Mouse (Mus musculus): ENCODE results near the gene Usp48.

Gene Usp48

DNA sequence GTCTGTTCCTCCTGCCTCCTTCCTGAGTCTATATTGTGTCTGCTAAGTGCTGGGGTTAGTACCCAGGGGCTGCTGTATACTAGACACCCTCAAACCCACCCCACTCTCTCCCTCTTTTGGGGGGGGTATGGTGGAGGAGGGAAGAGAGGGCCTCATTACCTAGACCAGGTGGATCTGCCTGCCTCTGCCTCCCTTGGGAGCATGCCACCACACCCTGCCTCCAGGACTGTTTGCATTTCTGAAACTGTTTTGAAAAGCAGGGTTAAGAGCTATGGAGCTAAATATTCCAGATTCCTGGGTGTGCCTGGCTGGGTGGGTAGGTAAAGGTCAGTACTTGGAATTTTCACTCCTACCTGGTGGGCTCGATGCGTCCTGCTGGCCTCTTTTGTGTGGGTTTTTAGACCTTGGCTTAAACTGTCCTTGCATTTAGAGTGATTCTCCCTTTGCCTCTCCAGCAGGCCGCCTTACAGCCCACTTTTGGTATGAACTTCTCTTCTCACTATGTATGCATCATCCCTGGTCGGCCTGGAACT, 3.6 kb downstream of the Usp48 start:
- no peak for TF ChIP-seq GATA4 (IDR thresholded peaks at IDR 0.05; ENCODE audit: insufficient replicate concordance, low read length)

DNA sequence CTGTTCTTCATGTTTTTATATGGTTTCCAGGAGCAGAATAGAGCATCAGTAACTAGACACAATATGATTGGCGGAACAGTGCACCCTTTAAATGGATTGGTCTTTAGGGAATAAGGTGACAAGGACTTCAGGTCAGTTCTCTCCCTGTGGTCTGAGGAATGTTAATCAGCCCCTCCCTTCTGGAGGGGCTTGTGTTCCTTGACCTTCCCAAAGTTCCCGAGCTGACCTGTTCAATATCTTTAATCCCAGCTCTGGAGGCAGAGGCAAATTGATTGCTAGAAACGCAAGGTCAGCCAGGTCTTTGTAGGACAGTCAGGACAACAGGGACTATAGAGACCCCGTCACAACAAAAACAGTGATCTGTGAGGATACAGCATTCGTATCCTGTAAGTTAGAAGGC, 5.0 kb downstream of the Usp48 start:
- no peak for TF ChIP-seq GATA4 (IDR thresholded peaks at IDR 0.05; ENCODE audit: insufficient replicate concordance, low read length)

DNA sequence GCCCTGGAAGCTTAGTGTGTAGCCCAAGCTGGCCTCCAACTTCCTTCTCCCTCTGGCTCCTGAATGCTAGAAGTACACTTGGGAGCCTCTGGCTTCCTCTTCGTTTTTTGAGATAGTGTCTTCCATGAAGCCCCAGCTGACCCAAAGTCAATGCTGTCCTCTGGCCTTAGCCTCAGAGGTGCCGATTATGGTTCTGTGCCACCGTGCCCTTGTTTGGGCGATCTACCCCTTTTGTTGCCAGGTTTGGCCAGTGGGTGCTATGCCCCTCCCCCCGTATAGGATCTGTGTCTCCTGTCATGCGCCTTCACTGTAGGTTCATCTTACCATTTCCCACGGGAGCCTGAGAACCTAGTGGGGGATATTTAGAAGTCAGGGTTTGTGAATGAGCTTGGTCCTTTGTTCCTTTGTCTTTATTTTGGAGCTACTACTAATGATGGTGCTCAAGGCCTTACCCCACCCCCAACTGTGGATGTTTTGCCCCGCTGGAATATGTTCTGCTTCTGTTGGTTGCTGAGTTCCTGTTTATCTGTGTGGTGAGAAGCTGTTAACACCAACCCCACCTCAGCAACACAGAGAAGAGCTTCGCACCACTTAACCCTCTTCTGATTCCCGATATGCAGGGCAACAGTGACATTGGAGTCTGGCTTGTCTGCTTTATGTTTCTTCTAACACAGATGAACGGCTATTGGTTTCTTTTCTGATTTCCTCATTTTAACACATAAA, 10.1 kb downstream of the Usp48 start:
- no peak for TF ChIP-seq GATA4 (IDR thresholded peaks at IDR 0.05; ENCODE audit: insufficient replicate concordance, low read length)

DNA sequence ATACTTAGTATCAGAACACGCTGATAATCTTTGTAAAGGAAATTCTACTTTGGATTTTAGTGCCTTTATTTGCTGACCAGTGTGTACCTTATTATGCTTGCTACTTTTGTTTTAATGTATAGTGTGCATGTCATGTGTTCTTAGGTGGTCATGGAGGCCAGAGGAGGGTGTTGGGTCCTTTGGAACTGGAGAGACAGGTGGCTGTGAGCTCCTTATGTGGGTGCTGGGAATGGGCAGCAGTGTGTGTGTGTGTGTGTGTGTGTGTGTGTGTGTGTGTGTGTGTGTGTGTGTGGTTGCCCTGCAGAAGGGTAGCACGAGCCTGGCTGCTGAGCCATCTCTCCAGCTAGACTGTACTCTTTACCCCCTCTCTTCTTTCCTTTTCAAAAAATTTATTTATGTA, 13.5 kb downstream of the Usp48 start:
- no peak for TF ChIP-seq GATA4 (IDR thresholded peaks at IDR 0.05; ENCODE audit: insufficient replicate concordance, low read length)

DNA sequence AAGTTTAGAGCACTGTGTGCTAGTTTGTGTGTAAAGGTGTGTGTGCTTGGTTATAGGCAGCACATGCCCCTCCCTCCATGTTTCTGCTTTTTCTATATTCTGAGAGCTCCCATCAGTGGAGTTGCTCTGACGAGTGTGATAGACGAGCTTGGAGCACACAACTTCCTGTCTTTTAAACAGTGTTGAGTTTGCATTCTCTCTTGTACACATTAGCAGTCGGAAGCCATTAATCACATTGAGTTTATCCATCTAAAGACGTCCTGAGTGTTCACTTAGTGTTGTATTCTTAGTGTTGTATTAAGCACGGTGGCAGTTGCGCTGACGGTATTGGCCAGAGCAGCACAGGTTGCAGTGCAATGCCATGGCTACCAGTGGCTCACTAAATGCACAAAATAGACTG, 15.7 kb downstream of the Usp48 start:
- no peak for TF ChIP-seq GATA4 (IDR thresholded peaks at IDR 0.05; ENCODE audit: insufficient replicate concordance, low read length)

DNA sequence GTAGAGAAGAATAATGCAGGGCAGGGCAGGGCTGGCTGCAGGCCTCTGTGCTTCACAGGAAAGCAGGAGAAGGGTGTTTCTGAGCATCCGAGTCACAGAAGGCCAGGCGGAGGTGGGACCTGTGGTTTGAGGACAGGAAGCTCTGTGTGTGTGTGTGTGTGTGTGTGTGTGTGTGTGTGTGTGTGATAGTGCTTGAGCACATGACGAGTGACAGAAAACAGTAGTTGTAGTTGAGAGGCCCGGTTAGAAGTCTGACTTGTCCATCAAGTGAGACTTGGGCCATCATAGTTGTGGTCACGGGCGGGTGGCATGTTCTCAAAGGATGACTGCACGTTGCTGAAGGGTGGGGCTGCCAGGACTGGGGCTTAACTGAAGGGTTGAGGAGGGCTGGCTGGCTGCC, 16.1 kb downstream of the Usp48 start:
- no peak for TF ChIP-seq GATA4 (IDR thresholded peaks at IDR 0.05; ENCODE audit: insufficient replicate concordance, low read length)

DNA sequence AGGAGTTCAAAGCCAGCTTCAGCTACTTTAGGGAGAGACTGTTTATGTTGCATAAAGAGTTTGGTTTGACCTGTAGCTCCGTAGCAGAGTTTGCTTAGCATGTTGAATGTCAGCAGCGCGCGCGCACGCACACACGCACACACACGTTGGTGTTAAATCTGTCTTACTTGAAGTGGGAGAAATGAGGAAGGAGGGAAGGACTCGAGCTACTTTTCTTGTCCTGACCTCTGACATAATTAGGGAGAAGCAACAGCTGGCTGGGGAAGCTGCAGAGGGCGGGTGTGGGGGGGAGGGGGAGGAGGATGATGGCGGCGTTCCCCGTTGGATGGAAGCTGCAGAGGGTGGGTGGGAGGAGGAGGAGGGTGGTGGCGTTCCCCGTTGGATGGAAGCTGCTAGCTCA, 16.7 kb downstream of the Usp48 start:
- TF ChIP-seq GATA4 (IDR thresholded peaks at IDR 0.05; ENCODE audit: insufficient replicate concordance, low read length): no peak

DNA sequence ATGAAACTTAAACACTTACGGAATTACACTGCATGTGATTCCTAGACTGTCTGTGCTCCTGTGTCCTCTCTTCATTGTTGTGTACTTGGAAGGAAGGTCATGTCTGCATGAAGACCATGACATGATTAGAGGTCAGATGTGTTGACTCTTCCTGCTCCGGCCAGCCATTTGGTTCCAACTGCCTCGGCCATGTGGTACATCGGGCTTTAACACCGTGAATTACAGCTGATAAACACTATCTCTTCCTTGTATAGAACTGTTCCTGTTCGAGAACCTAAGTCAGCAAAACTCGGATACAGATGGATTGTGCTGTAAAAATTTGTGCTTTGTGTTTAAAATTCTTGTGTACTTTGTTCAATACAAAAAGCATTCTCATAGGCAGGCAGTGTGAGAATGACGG, 29.3 kb downstream of the Usp48 start:
- TF ChIP-seq GATA4 (IDR thresholded peaks at IDR 0.05; ENCODE audit: insufficient replicate concordance, low read length): peak; percentile 64; the same call in 1 of the 2 replicates

DNA sequence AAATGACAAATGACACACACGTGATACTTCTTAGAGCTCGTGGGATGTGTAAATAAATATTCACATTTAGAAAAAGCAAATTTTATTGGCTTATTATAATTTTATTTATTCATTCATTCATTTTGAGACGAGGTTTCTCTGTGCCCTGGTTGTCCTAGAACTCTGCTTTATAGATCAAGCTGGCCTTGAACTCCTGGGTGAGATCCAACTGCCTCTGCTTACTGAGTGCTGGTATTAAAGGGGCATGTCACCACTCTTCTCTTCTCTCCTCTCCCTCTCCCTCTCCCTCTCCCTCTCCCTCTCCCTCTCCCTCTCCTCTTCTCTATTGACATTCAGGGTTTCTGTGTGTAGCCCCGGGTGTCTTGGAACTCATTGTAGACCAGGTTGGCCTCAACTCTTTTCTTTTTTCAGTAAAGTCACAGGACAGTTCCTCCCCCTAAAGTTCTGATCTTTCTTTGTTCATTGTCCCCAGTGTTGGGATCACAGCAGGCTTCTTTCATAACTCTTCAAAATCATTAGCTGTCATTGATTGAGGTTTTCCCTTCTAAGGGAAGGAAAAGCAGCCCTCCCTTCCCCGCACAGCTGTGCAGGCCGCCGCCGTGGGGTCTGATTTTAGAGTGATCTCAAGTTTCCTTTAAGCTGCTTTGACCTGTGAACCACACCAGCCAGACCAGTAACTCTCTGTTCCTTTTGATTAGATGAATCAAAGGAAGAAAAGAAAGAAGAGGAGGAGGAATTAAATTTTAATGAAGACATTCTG, 34.1 kb downstream of the Usp48 start:
- TF ChIP-seq GATA4 (IDR thresholded peaks at IDR 0.05; ENCODE audit: insufficient replicate concordance, low read length): no peak

DNA sequence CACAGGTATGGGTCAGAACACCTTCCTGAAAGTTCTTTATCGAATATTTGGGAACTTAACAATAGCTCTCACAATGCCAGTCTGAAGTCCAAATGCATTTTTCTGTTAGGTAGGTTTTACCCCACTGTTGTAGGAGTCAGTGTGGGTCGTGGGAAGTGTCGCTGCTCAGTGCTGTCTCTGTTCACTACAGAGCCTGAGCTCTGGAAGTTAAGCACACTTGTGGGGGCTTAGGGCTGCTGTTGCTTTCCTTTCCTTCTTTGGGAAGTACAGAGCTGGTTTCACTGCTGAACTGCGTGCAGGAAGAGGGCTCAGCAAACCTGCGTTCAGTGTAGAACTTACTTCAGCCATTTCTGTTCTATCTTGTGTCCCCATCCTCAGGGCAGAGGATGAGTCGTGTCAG, 34.8 kb downstream of the Usp48 start:
- TF ChIP-seq GATA4 (IDR thresholded peaks at IDR 0.05; ENCODE audit: insufficient replicate concordance, low read length): no peak

DNA sequence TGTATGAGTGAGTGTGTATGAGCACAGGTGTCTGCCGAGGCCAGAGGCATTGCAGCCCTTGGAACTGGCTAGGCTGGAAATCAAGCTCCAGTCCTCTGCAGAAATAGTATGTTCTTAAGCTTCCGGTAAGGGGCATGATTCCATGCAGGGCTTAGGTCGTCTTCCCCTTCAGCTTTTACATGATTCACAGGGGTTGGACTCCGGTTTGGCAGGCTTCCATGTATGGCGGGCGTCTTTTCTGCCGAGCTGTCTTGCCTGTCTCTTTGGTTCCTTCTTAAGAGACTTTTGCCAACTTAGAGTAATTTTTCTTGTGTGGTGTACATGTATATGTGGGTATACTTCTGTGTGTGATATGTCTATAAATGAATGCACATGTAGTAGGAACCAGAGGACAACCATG, 35.8 kb downstream of the Usp48 start:
- TF ChIP-seq GATA4 (IDR thresholded peaks at IDR 0.05; ENCODE audit: insufficient replicate concordance, low read length): no peak

DNA sequence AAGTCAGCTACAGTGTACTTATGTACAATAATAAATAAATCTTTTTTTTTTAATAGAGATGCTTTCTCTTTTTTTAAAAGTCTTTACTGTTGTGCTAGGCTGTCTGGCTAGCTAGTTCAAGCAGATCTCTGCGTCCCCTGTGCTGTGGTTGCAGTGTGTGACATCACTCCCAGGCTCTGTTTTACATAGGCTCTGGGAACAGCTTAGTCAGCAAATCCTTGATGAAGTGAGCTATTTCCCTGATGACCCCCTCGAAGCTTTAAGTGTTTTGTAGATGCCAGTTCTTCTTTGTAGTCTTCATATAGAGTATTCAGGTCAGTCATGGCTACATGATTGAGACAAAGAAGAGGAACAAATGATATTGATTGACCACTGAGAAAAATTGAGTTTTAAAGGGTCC, 36.6 kb downstream of the Usp48 start:
- no peak for TF ChIP-seq GATA4 (IDR thresholded peaks at IDR 0.05; ENCODE audit: insufficient replicate concordance, low read length)

DNA sequence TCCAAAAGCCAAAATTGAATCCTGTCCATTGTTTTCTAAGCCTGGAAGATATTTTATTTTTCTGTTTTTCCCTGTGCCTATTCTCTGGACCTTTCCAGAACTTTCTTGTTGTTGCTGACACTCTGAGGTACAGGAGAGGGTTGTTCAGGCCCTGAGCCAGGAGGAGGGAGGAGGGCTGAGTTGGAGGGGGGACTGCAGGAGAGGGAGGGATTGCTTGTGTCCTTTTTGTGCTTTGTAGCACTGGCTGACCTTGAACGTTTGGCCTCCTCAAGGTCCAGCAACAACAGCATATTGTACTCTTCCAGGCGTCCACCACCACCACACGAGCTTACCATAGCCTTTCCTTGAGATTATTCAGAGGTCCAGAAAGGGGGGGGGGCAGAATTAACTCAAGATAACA, 38.0 kb downstream of the Usp48 start:
- no peak for TF ChIP-seq GATA4 (IDR thresholded peaks at IDR 0.05; ENCODE audit: insufficient replicate concordance, low read length)

DNA sequence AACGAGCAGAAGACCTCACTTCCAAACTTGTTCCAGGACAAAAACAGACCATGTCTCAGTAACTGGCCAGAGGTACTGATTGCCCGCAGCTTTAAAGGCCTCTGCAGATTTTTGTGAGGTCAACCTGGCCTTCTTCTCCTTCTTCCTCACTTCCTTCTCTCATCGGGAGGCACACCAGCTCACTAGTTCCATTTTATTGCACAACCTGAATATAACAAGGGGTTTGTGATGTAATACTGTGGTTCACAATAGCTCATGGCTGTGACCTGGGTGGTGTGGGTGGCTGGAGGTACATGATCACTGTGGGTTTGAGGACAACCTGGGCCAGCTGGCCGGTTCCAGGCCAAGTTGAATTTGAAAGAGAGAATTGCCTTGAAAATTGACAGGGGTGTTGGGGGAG, 39.8 kb downstream of the Usp48 start:
- TF ChIP-seq GATA4 (IDR thresholded peaks at IDR 0.05; ENCODE audit: insufficient replicate concordance, low read length): no peak

DNA sequence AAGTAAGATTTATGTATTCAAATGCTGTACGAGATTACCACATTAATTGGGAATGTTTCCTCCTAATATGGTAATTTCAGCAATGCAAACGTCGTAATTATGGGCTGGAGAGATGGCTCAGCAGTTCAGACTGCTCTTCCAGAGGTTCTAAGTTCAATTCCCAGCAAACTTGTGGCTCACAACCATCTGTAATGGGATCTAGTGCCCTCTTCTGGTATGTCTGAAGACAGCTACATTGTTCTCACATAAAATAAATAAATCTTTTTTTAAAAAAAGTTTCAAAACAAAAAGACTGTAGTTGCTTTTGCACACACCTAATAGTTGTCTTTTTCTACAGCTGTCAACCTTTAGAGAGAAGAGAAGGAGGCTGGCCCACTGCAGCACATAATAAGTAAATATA, 43.0 kb downstream of the Usp48 start:
- TF ChIP-seq GATA4 (IDR thresholded peaks at IDR 0.05; ENCODE audit: insufficient replicate concordance, low read length): no peak

DNA sequence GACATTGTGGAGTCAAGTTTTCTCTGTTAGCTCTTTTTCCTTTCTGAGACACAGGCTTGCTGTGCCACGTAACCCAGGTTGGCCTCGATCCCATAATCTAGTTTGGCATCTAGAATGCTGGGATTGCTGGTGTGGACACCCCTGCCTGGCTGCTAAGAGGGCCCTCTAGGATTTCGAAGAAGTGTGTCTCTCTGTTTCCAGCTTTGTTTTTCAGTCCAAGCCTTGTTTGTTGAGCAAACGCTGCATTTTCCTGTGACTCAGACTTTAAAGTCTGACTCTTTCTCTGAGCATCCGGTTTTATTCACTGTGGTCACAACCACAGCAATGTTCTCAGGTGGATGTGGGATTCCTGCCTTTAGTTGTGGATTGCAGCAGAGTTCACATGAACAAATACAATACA, 48.0 kb downstream of the Usp48 start:
- no peak for TF ChIP-seq GATA4 (IDR thresholded peaks at IDR 0.05; ENCODE audit: insufficient replicate concordance, low read length)
